Mouse (Mus musculus): ENCODE data around the gene Eci1. TPM values are rescaled to one million over a fixed set of nuclear protein-coding genes. Genes with fewer than 3 reads are reported as not detected.
A peak's percentile ranks its signal among the peaks of the same experiment; 100 is the strongest.

Gene Eci1
- polyA plus RNA-seq, 1 experiment: 55.4 TPM

DNA sequence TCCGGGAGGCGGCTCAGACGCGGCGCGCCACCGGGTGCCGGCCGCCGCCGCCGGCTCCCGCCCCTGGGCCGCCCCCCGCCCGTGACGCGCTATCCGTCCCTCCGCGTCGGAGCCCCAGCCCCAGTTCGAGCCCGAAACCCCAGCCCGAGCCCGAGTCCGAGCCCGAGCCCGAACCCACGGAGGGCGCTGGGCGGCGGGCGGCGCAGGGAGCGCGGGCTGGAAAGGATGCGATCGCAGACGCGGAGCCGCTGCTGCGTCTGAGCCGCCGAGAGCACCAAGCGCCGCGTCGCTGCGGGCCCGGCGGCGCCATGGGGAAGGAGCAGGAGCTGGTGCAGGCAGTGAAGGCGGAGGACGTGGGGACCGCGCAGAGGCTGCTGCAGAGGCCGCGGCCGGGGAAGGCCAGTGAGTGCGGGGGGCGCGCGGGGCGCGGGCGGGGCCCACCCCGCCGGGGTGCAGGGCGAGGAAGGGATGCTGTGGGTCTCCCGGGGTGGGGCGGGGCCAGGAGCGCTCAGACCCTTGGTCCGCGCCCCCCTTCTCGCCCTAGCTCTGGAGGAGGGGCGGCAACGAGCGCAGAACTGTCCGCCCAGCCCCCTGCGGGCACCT lies 62.3 kb downstream of the Eci1 start:
- H3K27ac ChIP-seq (ENCODE audit: insufficient read depth, low read length): peak overlapping the region; percentile 92
- no peak for TF ChIP-seq CTCF (IDR thresholded peaks at IDR 0.05; ENCODE audit: extremely low read depth, insufficient read depth, low read length)
- no peak for TF ChIP-seq POLR2A (IDR thresholded peaks at IDR 0.05; ENCODE audit: extremely low read depth, insufficient read depth, low read length)

More for the DNA sequence above, 62.3 kb downstream of the Eci1 start:
- Histone ChIP-seq H3K4me3 (ENCODE audit: insufficient read depth, low read length) (peak overlapping the region; percentile 44), H3K4me1 (ENCODE audit: control insufficient read depth, insufficient read depth, low read length) (peaks cover 12% of the 10 kb centered on the region)

Other genes with a start within 250 kb of the Eci1 start
- gene Tbc1d24, start 221.1 kb upstream of the Eci1 start, polyA plus RNA-seq (2012; rRNA removed): 62.7 and 72.7 TPM in 2 replicates
- 5.5 and 6.8 TPM in 2 replicates for gene Ntn3, start 217.1 kb upstream of the Eci1 start, polyA plus RNA-seq (2012; rRNA removed)
- gene Tedc2, start 205.8 kb upstream of the Eci1 start, polyA plus RNA-seq (2012; rRNA removed): 17.0 and 19.0 TPM in 2 replicates
- 4.4 and 4.8 TPM in 2 replicates for gene Ccnf, start 175.2 kb upstream of the Eci1 start, polyA plus RNA-seq (2012; rRNA removed)
- 0.86 and 1.3 TPM in 2 replicates for gene Abca17, start 75.6 kb upstream of the Eci1 start, polyA plus RNA-seq (2012; rRNA removed)
- 52.2 and 52.7 TPM in 2 replicates for gene Abca3, start 74.7 kb upstream of the Eci1 start, polyA plus RNA-seq (2012; rRNA removed)
- 264 and 280 TPM in 2 replicates for gene Rnps1, start 12.1 kb upstream of the Eci1 start, polyA plus RNA-seq (2012; rRNA removed)
- 19.0 and 20.7 TPM in 2 replicates for gene Dnase1l2, start 16.5 kb downstream of the Eci1 start, polyA plus RNA-seq (2012; rRNA removed)
- 77.3 and 79.2 TPM in 2 replicates for gene E4f1, start 43.7 kb downstream of the Eci1 start, polyA plus RNA-seq (2012; rRNA removed)
- gene Pgp, start 43.8 kb downstream of the Eci1 start, polyA plus RNA-seq (2012; rRNA removed): 97.1 and 99.3 TPM in 2 replicates
- gene Bricd5, start 47.2 kb downstream of the Eci1 start, polyA plus RNA-seq (2012; rRNA removed): 1.1 and 1.4 TPM in 2 replicates
- gene Mlst8, start 52.4 kb downstream of the Eci1 start, polyA plus RNA-seq (2012; rRNA removed): 37.0 and 39.1 TPM in 2 replicates
- 106 and 109 TPM in 2 replicates for gene Caskin1, start 62.0 kb downstream of the Eci1 start, polyA plus RNA-seq (2012; rRNA removed)
- 176 and 187 TPM in 2 replicates for gene Traf7, start 101.3 kb downstream of the Eci1 start, polyA plus RNA-seq (2012; rRNA removed)
- 97.3 and 102 TPM in 2 replicates for gene Rab26, start 107.6 kb downstream of the Eci1 start, polyA plus RNA-seq (2012; rRNA removed)
- gene Pkd1, start 123.2 kb downstream of the Eci1 start, polyA plus RNA-seq (2012; rRNA removed): 82.0 and 91.8 TPM in 2 replicates
- gene Tsc2, start 206.0 kb downstream of the Eci1 start, polyA plus RNA-seq (2012; rRNA removed): 163 and 192 TPM in 2 replicates
- gene Nthl1, start 206.0 kb downstream of the Eci1 start, polyA plus RNA-seq (2012; rRNA removed): 9.7 and 10.8 TPM in 2 replicates
- 68.2 and 69.0 TPM in 2 replicates for gene Slc9a3r2, start 223.7 kb downstream of the Eci1 start, polyA plus RNA-seq (2012; rRNA removed)
- 0.34 and 0.50 TPM in 2 replicates for gene Npw, start 231.8 kb downstream of the Eci1 start, polyA plus RNA-seq (2012; rRNA removed)
- gene Zfp598, start 243.0 kb downstream of the Eci1 start, polyA plus RNA-seq (2012; rRNA removed): 53.5 and 53.6 TPM in 2 replicates

Data from cortical plate, adult 2 months (tissue).